Mouse (Mus musculus) heart, adult 9 months (tissue): ENCODE measurements at regions not wholly inside any gene's neighbourhood (a gene's known extent, or its start where the extent isn't known, plus 50 kb on each side); places are given as distances from the start of the nearest gene placed in this dataset.
A peak's percentile ranks its signal among the peaks of the same experiment; 100 is the strongest.

ENCODE experiments used
- DNase-seq, 2 experiments: peaks; one replicate each; pipeline ENCODE4 v3.0.0; 2022; ENCODE audit warnings: low spot score in 2 of 2

GRCm38 (mm10) chr9:71420064-71420463, 65.7 kb downstream of the Polr2m start:
- no peak for DNase-seq

GRCm38 (mm10) chr9:71418531-71418930, 67.2 kb downstream of the Polr2m start:
- DNase-seq: peak; percentile 49 to 70

- DNase-seq: no peak
These were observed 68.5 kb downstream of the Polr2m start for GRCm38 (mm10) chr9:71417248-71417647.

- no peak for DNase-seq
These were observed 74.6 kb downstream of the Polr2m start for GRCm38 (mm10) chr9:71411171-71411570.

- DNase-seq: no peak
These were observed 75.8 kb downstream of the Polr2m start for GRCm38 (mm10) chr9:71409925-71410324.

- peak; percentile 16 to 30 for DNase-seq
These were observed 76.8 kb downstream of the Polr2m start for GRCm38 (mm10) chr9:71408946-71409345.

GRCm38 (mm10) chr9:71404396-71405135, 81.2 kb downstream of the Polr2m start:
- DNase-seq: peak; percentile 68 to 81

- no peak for DNase-seq
These were observed 84.1 kb downstream of the Polr2m start for GRCm38 (mm10) chr9:71401667-71402066.

- DNase-seq: no peak
These were observed 86.4 kb downstream of the Polr2m start for GRCm38 (mm10) chr9:71399346-71399745.

- DNase-seq: peak in 1 of 2 experiments; percentile 4
These were observed 89.0 kb downstream of the Polr2m start for GRCm38 (mm10) chr9:71396784-71397183.

GRCm38 (mm10) chr9:71390221-71390620, 95.5 kb downstream of the Polr2m start:
- no peak for DNase-seq

- DNase-seq: no peak
These were observed 98.3 kb downstream of the Polr2m start for GRCm38 (mm10) chr9:71387426-71387825.

GRCm38 (mm10) chr9:71383901-71384300, 101.8 kb downstream of the Polr2m start:
- DNase-seq: peak; percentile 23 to 37

- DNase-seq: peak in 1 of 2 experiments; percentile 40
These were observed 105.9 kb downstream of the Polr2m start for GRCm38 (mm10) chr9:71379731-71380250.

- DNase-seq: no peak
These were observed 116.0 kb downstream of the Polr2m start for GRCm38 (mm10) chr9:71369760-71370159.

- no peak for DNase-seq
These were observed 116.5 kb downstream of the Polr2m start for GRCm38 (mm10) chr9:71369202-71369601.

- DNase-seq: no peak
These were observed 119.2 kb downstream of the Polr2m start for GRCm38 (mm10) chr9:71366573-71366972.

- DNase-seq: no peak
These were observed 120.5 kb downstream of the Polr2m start for GRCm38 (mm10) chr9:71365177-71365738.

- no peak for DNase-seq
These were observed 121.6 kb downstream of the Polr2m start for GRCm38 (mm10) chr9:71364047-71364665.

- DNase-seq: no peak
These were observed 123.3 kb downstream of the Polr2m start for GRCm38 (mm10) chr9:71362401-71362800.

GRCm38 (mm10) chr9:71361961-71362360, 123.8 kb downstream of the Polr2m start:
- peak; percentile 33 to 56 for DNase-seq

- no peak for DNase-seq
These were observed 124.4 kb downstream of the Polr2m start for GRCm38 (mm10) chr9:71361311-71361710.

GRCm38 (mm10) chr9:71360676-71361075, 125.1 kb downstream of the Polr2m start:
- no peak for DNase-seq
